ENCODE assay signal across 7 mouse cellular contexts in genomic region chr2:102032713-102033343, GRCm38 (mm10).
A peak's percentile ranks its signal among the peaks of the same experiment; 100 is the strongest.
DNase-seq lines count a peak whose midpoint lies in the region; ATAC-seq lines count a peak whose summit lies in the region.

No protein-coding gene starts in this region.

- 90% methylated on average over 9 of the region's 9 CpGs for WGBS in midbrain, embryonic 10.5 days
- WGBS in midbrain, embryonic 11.5 days = 85% methylated on average over 9 of the region's 9 CpGs
- 78% methylated on average over 9 of the region's 9 CpGs for WGBS in midbrain, embryonic 12.5 days

- no peak overlapping the region for H3K9ac ChIP-seq in midbrain, embryonic 11.5 days (ENCODE audit: low read length)
- no peak overlapping the region for H3K9ac ChIP-seq in midbrain, embryonic 12.5 days (replicated peaks)

- H3K27ac ChIP-seq in midbrain, embryonic 10.5 days (replicated peaks) = peak overlapping the region; percentile 28; the same call in 1 of the 2 replicates
- H3K27ac ChIP-seq in midbrain, embryonic 11.5 days (ENCODE audit: low read depth, low read length) = no peak overlapping the region
- H3K27ac ChIP-seq in midbrain, embryonic 12.5 days (replicated peaks) = 0 out of 2 replicates have a peak overlapping the region, but pooled peaks have one; percentile 7

- no peak overlapping the region for H3K4me2 ChIP-seq in midbrain, embryonic 11.5 days
- H3K4me2 ChIP-seq in midbrain, embryonic 12.5 days (replicated peaks) = no peak overlapping the region

- H3K36me3 ChIP-seq in midbrain, embryonic 10.5 days = peaks cover 2% of the 10 kb centered on the region; the same call in 1 of the 2 replicates
- no peaks in the 10 kb centered on the region for H3K36me3 ChIP-seq in midbrain, embryonic 11.5 days (ENCODE audit: control insufficient read depth, insufficient read depth, low read length)
- H3K36me3 ChIP-seq in midbrain, embryonic 12.5 days = no peaks in the 10 kb centered on the region

- H3K27me3 ChIP-seq in midbrain, embryonic 10.5 days (ENCODE audit: low read depth, poor library complexity, severe bottlenecking) = no peaks in the 10 kb centered on the region
- H3K27me3 ChIP-seq in midbrain, embryonic 11.5 days (ENCODE audit: control insufficient read depth, insufficient read depth, low read length) = no peaks in the 10 kb centered on the region
- H3K27me3 ChIP-seq in midbrain, embryonic 12.5 days = no peaks in the 10 kb centered on the region

- no peak for ATAC-seq in midbrain, embryonic 11.5 days (ENCODE audit: low FRiP score)
- no peak for ATAC-seq in midbrain, embryonic 12.5 days (ENCODE audit: low FRiP score, low read depth)

- DNase-seq in midbrain, embryonic 10.5 days (ENCODE audit: low spot score) = no peak
- no peak for DNase-seq in midbrain, embryonic 11.5 days (ENCODE audit: low spot score, missing footprints)
- DNase-seq in frontal cortex, postnatal 14 days (ENCODE audit: low spot score in 2 of 2) = peak; percentile 63 to 66
- DNase-seq in thymus, postnatal 10 days (ENCODE audit: low spot score in 2 of 2) = peak; percentile 76 to 77
- DNase-seq in natural killer cell, adult 2 months (ENCODE audit: low spot score in 2 of 2) = no peak
- no peak for DNase-seq in spleen, postnatal 14 days (ENCODE audit: low spot score in 2 of 2)

- H3K4me3 ChIP-seq in midbrain, embryonic 10.5 days = no peak overlapping the region
- no peak overlapping the region for H3K4me3 ChIP-seq in midbrain, embryonic 11.5 days (ENCODE audit: low read depth, low read length)
- no peak overlapping the region for H3K4me3 ChIP-seq in midbrain, embryonic 12.5 days

- no peaks in the 10 kb centered on the region for H3K9me3 ChIP-seq in midbrain, embryonic 10.5 days (replicated peaks)
- H3K9me3 ChIP-seq in midbrain, embryonic 11.5 days (ENCODE audit: control insufficient read depth, low read length) = no peaks in the 10 kb centered on the region
- H3K9me3 ChIP-seq in midbrain, embryonic 12.5 days = no peaks in the 10 kb centered on the region

- peaks cover 29% of the 10 kb centered on the region for H3K4me1 ChIP-seq in midbrain, embryonic 10.5 days
- H3K4me1 ChIP-seq in midbrain, embryonic 11.5 days (ENCODE audit: control insufficient read depth, insufficient read depth, low read length) = peaks cover 3% of the 10 kb centered on the region; the same call in 1 of the 2 replicates
- peaks cover 51% of the 10 kb centered on the region for H3K4me1 ChIP-seq in midbrain, embryonic 12.5 days

Comparison
In these comparisons a context has a peak if more than half of its experiments do, and no peak if none do; other contexts are left out.
1. DNase-seq: peak in frontal cortex, postnatal 14 days (2 of 2) and thymus, postnatal 10 days (2 of 2); none in midbrain, embryonic 10.5 days (single experiment), midbrain, embryonic 11.5 days (single experiment), natural killer cell, adult 2 months (0 of 2) and spleen, postnatal 14 days (0 of 2).